Mouse (Mus musculus) lung, postnatal 10 days (tissue): ENCODE data around the gene Pcolce2.
A peak's percentile ranks its signal among the peaks of the same experiment; 100 is the strongest.

Experiments used
- DNase-seq: peaks from one replicate; pipeline ENCODE4 v3.0.0; 2021

Pcolce2 gene

GRCm38 (mm10) chr9:95637271-95638181, at the start of gene Pcolce2:
Pcolce2 (plus strand) TSS chr9:95637601.
- peak; percentile 51 for DNase-seq

- DNase-seq = no peak
Measured at GRCm38 (mm10) chr9:95588070-95588469, 49.3 kb upstream of the Pcolce2 start.

DNA sequence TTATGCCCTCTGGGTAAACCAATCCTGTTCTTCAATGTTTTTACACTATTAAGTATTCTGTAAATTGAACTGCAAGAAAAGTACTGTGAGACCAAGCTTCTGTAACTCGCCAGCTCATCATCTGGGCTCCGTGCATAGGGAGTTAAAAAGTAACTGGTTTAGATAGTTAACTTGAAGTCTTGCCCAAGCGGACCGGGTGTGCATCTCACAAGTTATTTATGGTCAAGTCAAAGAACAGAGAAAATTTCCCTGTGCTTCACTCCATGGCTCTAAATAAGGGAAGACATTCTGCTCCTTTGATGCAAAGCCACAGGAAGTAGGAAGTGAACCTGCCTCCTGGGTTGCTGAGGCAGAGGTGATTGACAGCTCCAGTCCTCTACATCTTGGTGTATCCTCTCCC, 43.1 kb upstream of the Pcolce2 start:
- DNase-seq = no peak

- DNase-seq = no peak
Measured at GRCm38 (mm10) chr9:95597466-95598178, 39.8 kb upstream of the Pcolce2 start.

- DNase-seq = no peak
Measured at GRCm38 (mm10) chr9:95598179-95598721, 39.2 kb upstream of the Pcolce2 start.

DNA sequence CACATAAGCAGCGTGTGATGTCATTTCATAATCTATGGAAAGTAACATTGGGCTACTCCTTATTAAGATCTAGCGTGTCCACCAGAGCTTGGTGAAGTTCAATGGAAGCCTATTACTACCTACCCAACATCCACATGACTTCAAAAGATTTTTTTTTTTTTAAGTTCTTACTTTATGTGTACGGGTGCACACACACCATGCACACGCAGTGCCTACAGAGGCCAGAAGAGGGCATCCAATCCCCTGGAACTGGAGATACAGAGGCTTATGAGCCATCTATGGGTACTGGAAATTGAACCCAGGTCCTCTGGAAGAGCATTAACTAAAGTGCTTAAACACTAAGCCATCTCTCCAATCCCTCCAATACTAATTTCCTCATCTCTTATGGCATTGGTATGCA, 38.0 kb upstream of the Pcolce2 start:
- DNase-seq = no peak

GRCm38 (mm10) chr9:95602849-95603248, 34.6 kb upstream of the Pcolce2 start:
- DNase-seq = no peak

DNA sequence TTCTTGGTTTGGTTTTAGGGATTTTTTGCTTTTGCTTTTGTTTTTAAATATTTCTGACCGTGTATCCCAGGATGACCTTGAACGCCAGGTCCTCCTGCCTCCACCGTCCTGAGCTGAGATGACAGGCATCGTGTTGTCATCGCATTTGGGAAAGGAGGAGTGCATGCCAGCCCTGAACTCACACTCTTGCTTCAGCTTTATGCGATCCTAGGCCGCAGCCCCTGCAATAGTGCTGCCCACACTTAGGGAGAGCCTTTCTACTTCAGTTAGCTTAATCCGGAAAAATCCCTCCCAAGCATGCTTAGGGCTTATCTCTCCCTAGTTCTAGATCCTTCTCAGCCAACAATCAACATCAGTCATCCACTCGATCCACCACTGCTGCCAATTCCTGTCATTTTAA, 34.1 kb upstream of the Pcolce2 start:
- no peak for DNase-seq

- peak; percentile 40 for DNase-seq
Measured at GRCm38 (mm10) chr9:95607196-95607595, 30.2 kb upstream of the Pcolce2 start.

DNA sequence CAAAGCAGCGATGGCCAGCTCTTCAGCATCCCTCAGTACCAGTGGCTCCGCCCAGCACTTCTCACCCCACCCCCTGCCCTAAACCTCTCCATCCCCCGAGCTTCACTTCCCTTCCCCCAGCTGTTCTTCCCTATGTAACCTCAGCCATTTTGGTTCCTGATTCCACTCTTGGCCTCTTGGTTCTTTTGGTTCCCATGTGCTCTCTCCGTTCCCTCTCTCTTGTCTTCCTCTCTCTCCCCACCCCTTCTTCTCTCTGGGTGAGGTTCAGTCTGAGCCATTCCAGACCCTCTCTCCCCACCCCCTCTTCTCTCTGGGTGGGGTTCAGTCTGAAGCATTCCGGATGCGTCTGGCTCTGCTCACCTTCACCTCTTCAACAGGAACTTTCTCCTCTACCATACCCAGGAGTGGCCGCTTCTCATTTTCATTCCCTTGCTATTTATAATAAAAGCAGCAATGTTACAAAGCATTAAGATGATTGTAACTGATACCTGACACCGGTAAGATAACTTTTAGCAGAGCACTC, 25.1 kb upstream of the Pcolce2 start:
- DNase-seq = no peak

- peak; percentile 31 for DNase-seq
Measured at GRCm38 (mm10) chr9:95613426-95614127, 23.8 kb upstream of the Pcolce2 start.

DNA sequence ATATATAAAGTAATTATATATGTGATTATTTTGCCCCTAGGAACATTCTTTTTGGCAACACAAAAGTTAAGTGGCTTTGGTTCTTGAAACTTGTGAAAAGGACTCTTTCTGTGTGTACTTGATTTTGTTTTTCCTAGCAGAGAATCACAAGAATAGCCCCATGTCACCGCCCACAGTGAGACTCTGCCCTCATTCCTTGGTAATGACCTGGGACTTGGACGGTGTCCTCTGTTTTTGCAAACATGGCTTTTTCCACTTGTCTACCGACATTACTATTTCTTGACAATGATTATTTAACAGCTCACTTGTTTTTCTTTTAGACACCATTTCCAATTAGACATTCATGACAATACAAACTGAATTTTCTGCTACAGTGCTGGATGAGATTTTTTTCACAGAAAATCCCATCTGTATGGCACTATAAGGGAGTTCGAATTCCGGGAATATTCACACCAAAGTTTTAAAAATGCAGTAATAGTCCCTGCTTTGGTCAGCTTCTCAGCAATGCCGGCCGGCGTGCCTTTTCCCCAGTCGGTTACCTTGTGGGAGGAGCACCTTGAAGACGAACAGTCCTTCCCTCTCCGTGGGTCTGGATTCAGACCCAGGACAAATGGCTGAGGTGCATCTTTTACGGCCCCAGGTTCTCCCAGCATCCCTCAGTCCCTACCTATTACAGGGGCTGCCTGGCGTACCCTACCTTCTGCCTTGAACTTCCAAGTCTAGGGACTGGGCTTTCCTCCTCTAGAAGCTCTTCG, 22.4 kb upstream of the Pcolce2 start:
- DNase-seq = peak; percentile 81

DNA sequence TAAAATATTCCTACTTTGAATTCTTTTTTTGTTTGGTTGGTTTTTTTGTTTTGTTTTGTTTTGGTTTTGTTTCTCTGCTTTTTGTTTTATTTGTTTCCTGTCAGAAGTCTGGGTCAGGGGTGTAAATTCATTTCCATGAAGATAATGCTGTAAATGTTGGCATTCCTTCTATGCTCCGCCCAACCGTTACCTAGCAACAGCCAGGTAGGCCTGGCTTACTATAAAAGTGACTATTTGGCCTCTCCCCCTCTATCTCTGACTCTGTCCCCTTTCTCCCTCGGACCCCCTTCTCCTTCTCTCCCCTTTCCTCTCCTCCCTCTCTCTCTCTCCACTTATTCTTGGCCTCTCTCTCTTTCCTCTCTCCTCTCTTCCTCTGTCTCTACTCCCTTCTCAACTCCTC, 21.4 kb upstream of the Pcolce2 start:
- no peak for DNase-seq

GRCm38 (mm10) chr9:95618572-95618971, 18.8 kb upstream of the Pcolce2 start:
- peak; percentile 71 for DNase-seq

DNA sequence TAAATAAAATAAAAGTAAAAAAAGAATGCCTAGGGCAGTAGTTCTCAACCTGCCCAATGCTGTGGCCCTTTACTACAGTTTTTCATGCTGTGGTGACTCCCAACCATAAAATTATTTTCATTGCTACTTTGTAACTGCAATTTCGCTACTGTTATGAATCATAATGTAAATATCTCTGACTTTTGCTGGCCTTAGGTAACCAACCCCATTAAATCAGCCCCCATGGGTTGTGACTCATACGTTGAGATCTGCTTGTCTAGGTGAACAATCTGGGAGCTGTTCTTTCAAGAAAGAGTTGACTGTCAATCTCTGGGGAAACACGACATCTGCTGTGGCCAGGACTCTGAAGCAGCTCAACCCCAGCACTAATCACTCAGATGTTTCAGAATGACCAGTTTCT, 13.3 kb upstream of the Pcolce2 start:
- DNase-seq = no peak

GRCm38 (mm10) chr9:95628439-95628948, 8.9 kb upstream of the Pcolce2 start:
- no peak for DNase-seq

DNA sequence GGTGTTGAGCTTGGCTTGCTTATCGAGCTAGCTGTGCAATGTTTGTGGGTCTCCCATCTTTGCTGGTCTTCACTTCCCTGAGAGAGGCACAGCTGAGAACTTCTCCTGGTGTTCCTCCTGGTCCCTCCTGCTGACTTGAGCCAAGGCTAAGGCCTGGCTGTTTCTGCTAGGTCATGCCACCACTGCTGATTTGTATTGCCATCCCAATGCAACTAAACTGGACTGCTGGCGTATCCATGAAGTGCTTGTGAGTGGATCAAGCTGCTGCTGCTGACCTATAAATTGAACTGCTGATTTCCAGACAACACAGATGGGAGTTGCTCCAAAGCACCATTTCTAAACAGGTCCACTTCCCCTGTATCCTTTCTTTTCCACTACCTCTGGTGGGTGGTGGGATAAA, 7.8 kb upstream of the Pcolce2 start:
- DNase-seq = peak; percentile 50

DNA sequence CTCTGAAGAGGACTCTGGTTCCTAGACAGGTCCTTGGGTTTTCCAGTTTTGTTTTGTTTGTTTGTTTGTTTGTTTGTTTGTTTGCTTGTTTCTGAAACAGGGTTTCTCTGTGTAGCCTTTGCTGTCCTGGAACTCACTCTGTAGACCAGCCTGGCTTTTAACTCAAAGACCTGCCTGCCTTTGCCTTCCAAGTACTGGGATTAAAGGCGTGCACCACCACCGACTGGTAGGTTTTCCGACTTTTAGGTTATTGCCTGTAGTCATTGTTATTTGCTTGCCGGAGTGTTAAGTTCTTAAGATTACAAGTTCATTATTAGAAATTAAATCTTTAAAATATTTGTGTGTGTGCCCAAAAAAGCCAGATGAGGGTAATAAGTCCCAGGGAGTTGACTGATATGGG, 1.0 kb upstream of the Pcolce2 start:
- no peak for DNase-seq

- peak; percentile 41 for DNase-seq
Measured at GRCm38 (mm10) chr9:95639919-95640318, 2.5 kb downstream of the Pcolce2 start.

- DNase-seq = no peak
Measured at GRCm38 (mm10) chr9:95645926-95646325, 8.5 kb downstream of the Pcolce2 start.

DNA sequence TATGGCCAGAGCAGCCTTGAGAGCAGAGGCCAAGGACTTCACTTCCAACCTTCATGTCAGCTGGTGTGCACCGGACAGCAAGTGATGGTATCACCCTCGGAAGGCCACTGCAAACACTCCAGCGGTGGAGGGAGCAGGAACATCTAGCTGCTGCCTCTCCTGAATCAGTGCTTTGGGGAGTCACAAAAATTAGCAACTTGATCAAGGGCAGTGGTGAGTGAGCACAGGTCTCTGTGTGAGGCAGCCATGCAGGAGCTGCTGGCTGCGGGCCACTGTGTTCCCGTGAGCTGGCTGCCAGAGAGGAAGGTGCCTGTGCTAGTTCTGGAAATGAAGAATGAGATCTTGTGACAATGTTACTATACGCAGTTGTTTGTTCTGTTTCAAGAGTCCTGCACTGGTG, 16.0 kb downstream of the Pcolce2 start:
- no peak for DNase-seq

GRCm38 (mm10) chr9:95654356-95654755, 17.0 kb downstream of the Pcolce2 start:
- peak; percentile 46 for DNase-seq
